Mouse (Mus musculus) ES-Bruce4 (cell line): Measurements from ENCODE around the gene Cyb5r1.

Experiments
- CTCF ChIP-seq: IDR thresholded peaks from one replicate; pipeline ENCODE4 v1.8.1; 2011; ENCODE audit warnings: low read depth, low read length
- EP300 ChIP-seq: IDR thresholded peaks from 2 replicates; pipeline ENCODE4 v1.6.1; 2011; ENCODE audit warnings: low read depth, low read length; ENCODE audit not compliant: insufficient read depth

GRCm38 (mm10) chr1:134419176-134419575, 13.8 kb downstream of the Cyb5r1 start:
- TF ChIP-seq EP300 (no peak), CTCF (no peak)
